Mouse (Mus musculus): ENCODE measurements at regions not wholly inside any gene's neighbourhood (a gene's known extent, or its start where the extent isn't known, plus 50 kb on each side); places are given as distances from the start of the nearest gene placed in this dataset.

DNA sequence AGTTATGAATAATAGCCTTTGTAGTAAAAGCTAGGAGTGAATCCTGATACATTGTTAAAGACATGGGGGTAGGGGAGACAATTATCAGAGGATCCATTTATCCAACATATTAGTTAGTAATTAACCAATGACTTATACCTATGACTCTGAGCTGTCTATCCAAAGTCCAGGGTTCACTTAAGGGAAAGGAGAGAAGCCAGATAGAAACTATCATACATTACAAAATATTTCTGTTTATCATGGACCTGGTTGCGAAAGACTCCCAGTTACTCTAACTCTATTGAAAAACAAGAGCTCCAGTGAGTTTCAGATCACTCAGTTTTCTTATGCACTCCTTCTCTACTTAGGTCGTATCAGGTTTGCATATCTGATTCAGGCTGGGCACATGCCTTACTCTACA is 749.3 kb downstream of the H2al1n start:
- DNase-seq (ENCODE audit: extremely low spot score in 1 of 2, low spot score in 2 of 2), result no peak
- Histone ChIP-seq H3K27ac (no peak overlapping the region), H3K4me3 (no peak overlapping the region)
- no peak for TF ChIP-seq CTCF (IDR thresholded peaks at IDR 0.05)
- intact Hi-C loops (cut with DNase I), result no loop called here

DNA sequence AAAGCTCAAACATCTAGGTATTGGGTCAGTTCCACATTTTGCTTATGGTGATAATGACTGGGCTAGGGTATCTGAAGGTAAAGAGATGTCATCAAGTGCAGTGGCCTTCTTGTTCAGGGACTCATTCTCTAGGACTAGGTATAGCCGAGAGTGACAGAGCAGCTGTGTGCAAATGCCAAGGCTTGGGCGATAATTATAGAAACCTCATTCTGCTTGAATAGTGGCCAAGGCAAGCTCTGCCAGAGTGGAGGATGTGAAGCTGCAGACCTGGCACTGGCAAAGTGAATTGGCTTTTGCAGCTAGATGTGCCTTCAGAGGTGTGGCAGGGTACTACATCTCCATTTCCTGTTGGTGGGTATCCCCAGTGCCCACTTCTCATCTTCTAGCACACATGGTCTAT is 796.1 kb downstream of the H2al1n start:
- Histone ChIP-seq H3K4me3 (no peak overlapping the region), H3K27ac (no peak overlapping the region)
- TF ChIP-seq CTCF (IDR thresholded peaks at IDR 0.05), result no peak; the same call in 1 of the 2 replicates
- intact Hi-C loops (cut with DNase I), result no loop called here
- DNase-seq (ENCODE audit: extremely low spot score in 1 of 2, low spot score in 2 of 2), result peak; percentile 6 to 18
